Mouse (Mus musculus): Measurements from ENCODE around the gene Psmd7. TPM values are rescaled to one million over a fixed set of nuclear protein-coding genes. Genes with fewer than 3 reads are reported as not detected.

Gene Psmd7
- polyA plus RNA-seq, 1 experiment from 2014 or later: 120 TPM

DNA sequence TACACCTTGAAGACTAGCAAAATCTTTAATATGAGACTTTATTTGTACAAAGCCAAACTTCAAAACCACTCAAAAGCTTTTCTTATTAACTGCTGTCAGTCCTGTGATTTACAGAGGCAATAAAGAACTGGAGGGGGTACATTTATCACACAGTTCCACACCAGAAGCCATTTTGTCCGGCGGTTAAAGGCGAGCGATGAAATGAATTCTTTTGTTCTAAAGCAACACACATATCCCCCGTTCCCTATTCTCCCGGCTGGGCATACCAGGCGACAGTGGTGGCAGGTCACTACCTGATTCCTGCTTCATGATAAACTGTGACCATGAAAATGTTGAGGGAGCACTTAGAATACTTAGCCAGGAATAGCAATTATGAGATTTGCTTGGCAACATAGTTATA, 20.5 kb upstream of the Psmd7 start:
- no peaks in the 10 kb centered on the region for H3K4me1 ChIP-seq (replicated peaks)
- ATAC-seq (ENCODE audit: insufficient read depth): no peak

DNA sequence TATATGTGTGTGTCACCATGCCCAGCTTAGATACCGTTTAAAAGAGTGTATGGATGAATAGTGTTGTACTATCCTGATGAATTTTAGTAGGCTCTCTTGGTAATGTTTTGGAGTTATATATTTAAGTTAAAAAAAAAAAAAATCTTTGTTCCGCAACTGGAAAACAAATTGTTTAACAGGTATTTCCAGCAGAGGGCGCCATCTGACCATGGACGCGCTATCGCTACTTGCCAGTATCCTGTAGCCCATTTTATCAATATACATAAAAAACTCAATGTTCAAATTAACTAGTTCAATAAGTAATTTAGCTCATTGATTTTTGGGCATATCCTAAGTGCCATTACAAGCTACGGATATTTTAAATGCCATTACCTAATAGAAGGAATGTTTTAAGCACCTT, 14.8 kb upstream of the Psmd7 start:
- H3K4me2 ChIP-seq: no peak overlapping the region
- H3K36me3 ChIP-seq (replicated peaks): no peaks in the 10 kb centered on the region
- no peak overlapping the region for H3K4me3 ChIP-seq (replicated peaks)
- H3K27ac ChIP-seq (replicated peaks): no peak overlapping the region
- H3K9me3 ChIP-seq (replicated peaks): no peaks in the 10 kb centered on the region
- no peaks in the 10 kb centered on the region for H3K4me1 ChIP-seq (replicated peaks)
- H3K27me3 ChIP-seq: peaks cover 7% of the 10 kb centered on the region; the same call in 1 of the 2 replicates
- no peak overlapping the region for H3K9ac ChIP-seq
- ATAC-seq (ENCODE audit: insufficient read depth): no peak
- 3% methylated on average over 7 of the region's 7 CpGs for WGBS (ENCODE audit: insufficient replicate concordance)

More for the DNA sequence above, 20.5 kb upstream of the Psmd7 start:
- no peak overlapping the region for H3K4me3 ChIP-seq (replicated peaks)
- WGBS (ENCODE audit: insufficient replicate concordance): 69% methylated on average over 7 of the region's 7 CpGs
- H3K36me3 ChIP-seq (replicated peaks): no peaks in the 10 kb centered on the region
- H3K27me3 ChIP-seq: peaks cover 5% of the 10 kb centered on the region; the same call in 1 of the 2 replicates
- H3K9ac ChIP-seq: no peak overlapping the region
- no peak overlapping the region for H3K27ac ChIP-seq (replicated peaks)
- H3K4me2 ChIP-seq: no peak overlapping the region
- H3K9me3 ChIP-seq (replicated peaks): no peaks in the 10 kb centered on the region

DNA sequence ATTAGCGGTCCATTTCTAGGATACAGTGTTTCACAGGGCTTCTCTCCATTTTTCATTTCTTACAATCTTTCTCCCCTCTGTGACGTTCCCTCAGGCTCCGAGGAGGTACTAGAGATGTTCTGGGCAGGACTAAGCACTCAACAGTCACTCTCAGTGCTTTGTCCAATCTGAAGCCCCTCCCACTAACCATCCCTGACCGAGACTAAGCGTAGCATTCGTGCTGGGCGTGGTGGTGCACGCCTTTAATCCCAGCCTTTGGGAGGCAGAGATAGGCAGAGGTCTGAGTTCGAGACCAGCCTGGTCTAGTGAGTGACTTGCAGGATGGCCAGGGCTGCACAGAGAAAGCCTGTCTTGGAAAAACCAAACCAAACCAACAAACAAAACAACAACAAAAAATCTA, 11.4 kb upstream of the Psmd7 start:
- whole genome bisulfite sequencing (ENCODE audit: insufficient replicate concordance): 70% methylated on average over 9 of the region's 9 CpGs
- ATAC-seq (ENCODE audit: insufficient read depth): no peak
- no peak overlapping the region for H3K27ac ChIP-seq (replicated peaks)
- H3K9ac ChIP-seq: no peak overlapping the region
- peaks cover 7% of the 10 kb centered on the region; the same call in 1 of the 2 replicates for H3K27me3 ChIP-seq
- no peak overlapping the region for H3K4me3 ChIP-seq (replicated peaks)
- H3K36me3 ChIP-seq (replicated peaks): no peaks in the 10 kb centered on the region
- H3K9me3 ChIP-seq (replicated peaks): no peaks in the 10 kb centered on the region
- H3K4me1 ChIP-seq (replicated peaks): no peaks in the 10 kb centered on the region
- no peak overlapping the region for H3K4me2 ChIP-seq

DNA sequence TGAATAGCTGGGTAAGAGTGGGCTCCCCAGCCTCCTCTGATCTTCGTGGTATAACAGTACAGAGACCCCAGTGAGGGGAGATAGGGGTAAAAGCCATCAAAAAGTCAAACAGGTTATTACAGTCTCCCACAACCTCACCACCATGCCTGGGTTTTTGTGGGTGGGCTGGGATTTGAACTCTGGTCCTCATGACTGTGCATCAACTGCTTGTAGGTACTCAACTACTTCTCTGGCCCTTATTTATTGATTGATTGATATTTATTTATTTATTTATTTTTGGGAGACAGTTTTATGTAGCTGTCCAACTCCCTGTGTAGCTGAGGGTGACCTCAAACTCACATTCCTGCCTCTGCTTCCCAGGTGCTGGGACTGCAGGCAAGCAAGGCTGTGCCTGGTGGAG, 9.5 kb upstream of the Psmd7 start:
- Histone ChIP-seq H3K4me3 (replicated peaks) (no peak overlapping the region), H3K9me3 (replicated peaks) (no peaks in the 10 kb centered on the region), H3K27ac (replicated peaks) (no peak overlapping the region), H3K4me2 (no peak overlapping the region), H3K9ac (no peak overlapping the region), H3K4me1 (replicated peaks) (no peaks in the 10 kb centered on the region), H3K36me3 (replicated peaks) (no peaks in the 10 kb centered on the region), H3K27me3 (0 out of 2 replicates have a peak, but pooled peaks cover 2% of the 10 kb centered on the region)
- 39% methylated on average over 1 of the region's 1 CpGs for WGBS (ENCODE audit: insufficient replicate concordance)
- ATAC-seq (ENCODE audit: insufficient read depth): no peak

DNA sequence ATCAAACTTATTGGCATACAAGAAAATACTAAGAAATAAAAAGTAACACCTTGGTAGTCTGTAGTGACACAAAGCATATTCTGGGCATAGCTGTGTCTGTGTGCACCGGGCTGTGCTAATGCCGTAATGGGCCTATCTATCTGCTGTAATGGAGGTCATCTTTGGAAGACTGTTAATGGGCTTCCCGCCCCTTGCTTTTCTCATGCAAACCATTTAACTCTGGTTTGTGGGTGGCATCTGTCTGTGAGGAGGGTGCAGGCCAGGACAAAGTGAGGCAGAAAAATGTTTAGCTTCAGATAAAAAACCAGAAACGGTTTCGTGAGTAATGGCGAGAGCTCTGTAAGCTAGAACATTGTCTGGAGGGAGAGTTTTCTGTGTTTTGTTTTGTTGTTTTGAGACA, 6.6 kb upstream of the Psmd7 start:
- Histone ChIP-seq H3K4me2 (no peak overlapping the region), H3K9me3 (replicated peaks) (no peaks in the 10 kb centered on the region), H3K27me3 (no peaks in the 10 kb centered on the region), H3K4me3 (replicated peaks) (no peak overlapping the region), H3K36me3 (replicated peaks) (no peaks in the 10 kb centered on the region), H3K9ac (no peak overlapping the region), H3K4me1 (replicated peaks) (no peaks in the 10 kb centered on the region), H3K27ac (replicated peaks) (no peak overlapping the region)
- no peak for ATAC-seq (ENCODE audit: insufficient read depth)
- 65% methylated on average over 6 of the region's 6 CpGs for WGBS (ENCODE audit: insufficient replicate concordance)

DNA sequence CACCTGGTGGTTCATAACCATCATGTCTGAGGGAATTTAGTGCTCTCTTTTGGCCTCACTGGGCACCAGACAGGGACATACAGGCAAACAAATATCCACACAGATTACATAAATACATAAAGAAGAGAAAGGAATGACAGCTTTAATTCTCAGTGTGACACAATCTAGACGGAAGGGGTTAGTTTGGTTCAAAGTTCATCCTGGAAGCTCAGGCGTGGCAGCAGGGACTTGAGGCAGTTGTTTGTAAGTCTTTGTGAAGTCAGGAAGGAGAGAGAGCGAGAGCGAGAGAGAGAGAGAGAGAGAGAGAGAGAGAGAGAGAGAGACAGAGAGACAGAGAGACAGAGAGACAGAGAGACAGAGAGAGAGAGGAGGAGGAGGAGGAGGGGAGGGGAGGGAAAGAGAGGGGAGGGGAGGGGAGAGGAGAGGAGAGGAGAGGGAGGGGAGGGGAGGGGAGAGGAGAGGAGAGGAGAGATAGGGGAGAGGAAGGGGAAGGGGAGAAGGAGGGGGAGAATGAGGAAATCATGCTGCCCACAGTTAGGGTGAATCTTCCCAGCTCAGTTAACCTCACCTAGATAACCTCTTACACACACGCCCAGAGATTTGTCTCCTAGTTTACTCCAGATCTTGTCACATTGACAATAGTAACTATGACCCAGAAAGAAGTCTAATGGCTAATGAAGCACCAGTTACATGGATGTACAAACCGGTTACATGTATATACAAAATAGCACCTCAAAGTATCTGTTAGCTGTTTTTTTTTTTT, 5.9 kb upstream of the Psmd7 start:
- 41% methylated on average over 6 of the region's 6 CpGs for WGBS (ENCODE audit: insufficient replicate concordance)
- no peak for ATAC-seq (ENCODE audit: insufficient read depth)

DNA sequence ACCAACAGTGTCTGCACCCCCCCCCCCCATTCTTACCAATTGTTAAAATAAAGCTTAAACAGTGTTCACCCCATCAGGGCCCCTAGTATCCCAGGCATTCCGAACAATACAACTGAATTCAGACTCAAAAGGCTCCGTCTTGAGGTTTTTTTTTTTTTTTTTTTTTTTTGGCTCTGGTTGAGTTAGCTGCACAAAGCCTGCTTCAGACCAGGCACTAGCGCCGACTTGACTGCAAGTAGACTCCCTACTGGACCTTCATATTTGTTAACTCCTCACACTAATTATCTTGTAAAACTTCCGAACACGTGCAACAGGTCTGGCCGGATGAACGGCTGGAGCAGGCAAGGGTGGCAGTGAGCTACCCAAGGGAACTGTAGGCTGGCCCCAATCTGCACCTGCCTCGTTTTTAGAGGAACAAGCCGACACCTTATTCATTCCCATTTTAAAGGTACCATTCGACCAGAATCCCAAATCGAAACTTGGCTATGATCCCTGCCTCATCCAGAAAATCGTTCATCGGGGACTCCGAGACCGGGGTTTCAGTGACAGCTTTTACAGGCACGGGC, 752 bp downstream of the Psmd7 start:
- ATAC-seq (ENCODE audit: insufficient read depth): peak; percentile 30; the same call in 1 of the 2 replicates
- Histone ChIP-seq H3K4me2 (peak overlapping the region; percentile 79), H3K4me3 (replicated peaks) (peak overlapping the region; percentile 96), H3K9me3 (replicated peaks) (no peaks in the 10 kb centered on the region), H3K9ac (peak overlapping the region; percentile 88), H3K36me3 (replicated peaks) (peaks cover 36% of the 10 kb centered on the region), H3K27me3 (no peaks in the 10 kb centered on the region), H3K4me1 (replicated peaks) (peaks cover 22% of the 10 kb centered on the region), H3K27ac (replicated peaks) (peak overlapping the region; percentile 78)
- under 1% methylated on average over 17 of the region's 17 CpGs for WGBS (ENCODE audit: insufficient replicate concordance)

More for the DNA sequence above, 5.9 kb upstream of the Psmd7 start:
- no peak overlapping the region for H3K4me2 ChIP-seq
- H3K9me3 ChIP-seq (replicated peaks): no peaks in the 10 kb centered on the region
- no peaks in the 10 kb centered on the region for H3K36me3 ChIP-seq (replicated peaks)
- H3K4me1 ChIP-seq (replicated peaks): no peaks in the 10 kb centered on the region
- H3K4me3 ChIP-seq (replicated peaks): no peak overlapping the region
- H3K27ac ChIP-seq (replicated peaks): no peak overlapping the region
- H3K9ac ChIP-seq: no peak overlapping the region
- no peaks in the 10 kb centered on the region for H3K27me3 ChIP-seq

DNA sequence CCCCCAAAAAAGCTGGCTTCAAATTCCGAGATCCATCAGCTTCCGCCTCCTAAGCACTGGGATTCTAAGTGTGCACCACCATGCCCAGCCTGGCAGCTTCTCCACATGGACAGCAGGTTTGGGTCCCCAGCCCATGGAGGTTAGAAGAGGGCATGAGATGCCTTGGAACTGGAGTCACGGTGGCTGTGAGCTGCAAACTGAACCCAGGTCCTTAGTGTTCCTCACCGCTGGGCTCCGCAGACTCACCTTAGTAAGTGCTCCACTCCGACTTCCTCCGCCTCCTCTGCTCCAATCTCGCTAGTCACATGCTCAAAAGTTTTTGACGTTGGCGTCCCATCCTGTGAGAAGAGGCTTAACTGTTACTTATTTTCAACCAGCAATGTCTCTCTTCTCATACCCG, 6.1 kb downstream of the Psmd7 start:
- 86% methylated on average over 11 of the region's 11 CpGs for WGBS (ENCODE audit: insufficient replicate concordance)
- Histone ChIP-seq H3K4me3 (replicated peaks) (no peak overlapping the region), H3K4me2 (no peak overlapping the region), H3K4me1 (replicated peaks) (peaks cover 43% of the 10 kb centered on the region), H3K9ac (no peak overlapping the region), H3K27me3 (no peaks in the 10 kb centered on the region), H3K36me3 (replicated peaks) (peaks cover 81% of the 10 kb centered on the region), H3K9me3 (replicated peaks) (no peaks in the 10 kb centered on the region), H3K27ac (replicated peaks) (no peak overlapping the region)
- ATAC-seq (ENCODE audit: insufficient read depth): no peak

DNA sequence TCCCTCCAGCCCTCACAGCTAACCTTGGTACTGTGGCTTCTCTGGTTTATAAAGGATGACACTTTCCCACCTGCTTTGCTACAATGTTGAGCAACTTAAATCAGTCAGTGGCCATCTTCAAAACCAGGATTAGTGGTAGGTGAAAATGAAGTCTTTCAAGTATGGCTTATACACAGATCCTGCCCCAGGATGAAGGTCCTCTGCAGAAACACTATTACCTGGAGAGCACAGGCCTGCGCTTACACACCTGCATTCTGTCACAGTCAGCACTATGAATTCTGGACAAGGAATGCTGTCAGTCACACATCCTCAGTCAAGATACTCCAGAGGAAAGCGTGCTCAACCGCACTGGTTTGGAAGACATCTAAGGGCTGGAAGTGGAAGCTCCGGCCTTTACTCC, 6.7 kb downstream of the Psmd7 start:
- peaks cover 81% of the 10 kb centered on the region for H3K36me3 ChIP-seq (replicated peaks)
- H3K4me3 ChIP-seq (replicated peaks): no peak overlapping the region
- no peak overlapping the region for H3K27ac ChIP-seq (replicated peaks)
- peaks cover 43% of the 10 kb centered on the region for H3K4me1 ChIP-seq (replicated peaks)
- no peak overlapping the region for H3K9ac ChIP-seq
- no peaks in the 10 kb centered on the region for H3K9me3 ChIP-seq (replicated peaks)
- H3K4me2 ChIP-seq: no peak overlapping the region
- H3K27me3 ChIP-seq: no peaks in the 10 kb centered on the region
- ATAC-seq (ENCODE audit: insufficient read depth): no peak
- WGBS (ENCODE audit: insufficient replicate concordance): 87% methylated on average over 4 of the region's 4 CpGs

DNA sequence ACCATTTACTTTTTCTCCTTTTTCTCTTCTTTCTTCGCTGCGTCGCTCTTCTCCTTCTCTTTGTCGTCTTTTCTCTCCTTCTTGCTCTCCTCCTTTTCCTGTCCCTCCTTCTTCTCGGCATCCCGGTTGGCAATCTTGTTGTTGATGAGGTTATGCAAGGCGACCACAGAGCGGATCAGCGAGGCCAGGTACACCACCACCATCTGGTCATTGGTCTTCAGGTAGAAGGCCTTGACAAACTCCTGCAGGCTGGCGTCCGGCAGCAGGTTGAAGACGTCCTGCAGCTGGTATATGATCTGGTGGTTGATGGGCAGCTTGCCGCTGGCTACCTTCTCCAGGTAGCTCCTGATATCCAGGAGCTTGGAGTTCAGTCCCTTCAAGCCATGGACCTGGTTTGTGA, 7.4 kb downstream of the Psmd7 start:
- WGBS (ENCODE audit: insufficient replicate concordance): 83% methylated on average over 13 of the region's 13 CpGs
- Histone ChIP-seq H3K36me3 (replicated peaks) (peaks cover 78% of the 10 kb centered on the region), H3K9me3 (replicated peaks) (no peaks in the 10 kb centered on the region), H3K4me1 (replicated peaks) (peaks cover 40% of the 10 kb centered on the region), H3K27me3 (no peaks in the 10 kb centered on the region), H3K9ac (no peak overlapping the region), H3K4me3 (replicated peaks) (no peak overlapping the region), H3K27ac (replicated peaks) (no peak overlapping the region), H3K4me2 (no peak overlapping the region)
- no peak for ATAC-seq (ENCODE audit: insufficient read depth)

DNA sequence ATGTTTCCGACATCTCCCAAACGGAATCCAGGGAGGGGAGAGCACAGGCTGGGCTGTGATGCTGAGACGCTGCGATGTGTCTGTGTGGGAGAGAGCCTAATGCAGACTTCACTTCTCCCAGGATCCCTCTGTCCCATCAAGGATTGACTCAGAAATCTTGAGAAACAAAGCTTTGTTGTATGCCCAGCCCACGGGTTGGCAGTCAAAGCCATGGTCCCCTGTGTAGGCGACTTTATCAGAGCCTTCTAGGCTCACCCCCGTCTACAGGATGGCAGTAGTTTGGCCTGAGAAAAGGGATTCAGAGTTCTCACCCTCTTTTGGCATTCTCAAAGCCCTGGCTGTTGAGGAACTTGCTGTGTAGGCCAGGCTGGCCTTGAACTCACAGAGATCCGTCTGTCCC, 9.7 kb downstream of the Psmd7 start:
- Histone ChIP-seq H3K27ac (replicated peaks) (peak overlapping the region; percentile 84), H3K9ac (no peak overlapping the region), H3K4me1 (replicated peaks) (peaks cover 33% of the 10 kb centered on the region), H3K9me3 (replicated peaks) (no peaks in the 10 kb centered on the region), H3K27me3 (no peaks in the 10 kb centered on the region), H3K4me2 (no peak overlapping the region), H3K4me3 (replicated peaks) (no peak overlapping the region), H3K36me3 (replicated peaks) (peaks cover 55% of the 10 kb centered on the region)
- 70% methylated on average over 8 of the region's 8 CpGs for WGBS (ENCODE audit: insufficient replicate concordance)
- no peak for ATAC-seq (ENCODE audit: insufficient read depth)

Data from liver, embryonic 15.5 days (tissue).